Mouse (Mus musculus): ENCODE data around the gene Palld. TPM values are rescaled to one million over a fixed set of nuclear protein-coding genes. Genes with fewer than 3 reads are reported as not detected.

Palld gene
- polyA plus RNA-seq, 1 experiment: 2.7 TPM

GRCm38 (mm10) chr8:61677227-61677626 is 225.3 kb downstream of the Palld start:
- no peak overlapping the region for H3K4me3 ChIP-seq (replicated peaks)
- no peaks in the 10 kb centered on the region for H3K36me3 ChIP-seq (replicated peaks; ENCODE audit: low read length)
- H3K27me3 ChIP-seq (replicated peaks): no peaks in the 10 kb centered on the region
- H3K4me1 ChIP-seq: no peaks in the 10 kb centered on the region
- H3K9me3 ChIP-seq: no peaks in the 10 kb centered on the region
- TF ChIP-seq GATA1 (IDR thresholded peaks at IDR 0.05; ENCODE audit: borderline replicate concordance, low read length): no peak
- no peak for TF ChIP-seq FLI1 (IDR thresholded peaks at IDR 0.05; ENCODE audit: low read length)

GRCm38 (mm10) chr8:61671151-61671550 is 231.3 kb downstream of the Palld start:
- TF ChIP-seq FLI1 (IDR thresholded peaks at IDR 0.05; ENCODE audit: low read length) (no peak), GATA1 (IDR thresholded peaks at IDR 0.05; ENCODE audit: borderline replicate concordance, low read length) (no peak)
- Histone ChIP-seq H3K4me1 (no peaks in the 10 kb centered on the region; the same call in 1 of the 2 replicates), H3K36me3 (replicated peaks; ENCODE audit: low read length) (no peaks in the 10 kb centered on the region), H3K4me3 (replicated peaks) (no peak overlapping the region), H3K9me3 (0 out of 2 replicates have a peak, but pooled peaks cover 5% of the 10 kb centered on the region), H3K27me3 (replicated peaks) (peaks cover 5% of the 10 kb centered on the region)

GRCm38 (mm10) chr8:61670376-61670775 is 232.1 kb downstream of the Palld start:
- Histone ChIP-seq H3K9me3 (0 out of 2 replicates have a peak, but pooled peaks cover 5% of the 10 kb centered on the region), H3K4me3 (replicated peaks) (no peak overlapping the region), H3K4me1 (peaks cover 7% of the 10 kb centered on the region), H3K36me3 (replicated peaks; ENCODE audit: low read length) (no peaks in the 10 kb centered on the region), H3K27me3 (replicated peaks) (peaks cover 5% of the 10 kb centered on the region)
- no peak for TF ChIP-seq GATA1 (IDR thresholded peaks at IDR 0.05; ENCODE audit: borderline replicate concordance, low read length)
- TF ChIP-seq FLI1 (IDR thresholded peaks at IDR 0.05; ENCODE audit: low read length): no peak

- Histone ChIP-seq H3K36me3 (replicated peaks; ENCODE audit: low read length) (no peaks in the 10 kb centered on the region), H3K27me3 (replicated peaks) (peaks cover 7% of the 10 kb centered on the region), H3K4me3 (replicated peaks) (no peak overlapping the region), H3K9me3 (0 out of 2 replicates have a peak, but pooled peaks cover 5% of the 10 kb centered on the region), H3K4me1 (peaks cover 7% of the 10 kb centered on the region)
- TF ChIP-seq GATA1 (IDR thresholded peaks at IDR 0.05; ENCODE audit: borderline replicate concordance, low read length): no peak
- TF ChIP-seq FLI1 (IDR thresholded peaks at IDR 0.05; ENCODE audit: low read length): no peak
Observed at GRCm38 (mm10) chr8:61666919-61667318, 235.6 kb downstream of the Palld start.

- 0 out of 2 replicates have a peak, but pooled peaks cover 5% of the 10 kb centered on the region for H3K9me3 ChIP-seq
Observed at GRCm38 (mm10) chr8:61665021-61665420, 237.5 kb downstream of the Palld start.

GRCm38 (mm10) chr8:61664162-61664561 is 238.3 kb downstream of the Palld start:
- H3K4me1 ChIP-seq: peaks cover 7% of the 10 kb centered on the region
- H3K4me3 ChIP-seq (replicated peaks): no peak overlapping the region
- H3K27me3 ChIP-seq (replicated peaks): peaks cover 5% of the 10 kb centered on the region
- H3K36me3 ChIP-seq (replicated peaks; ENCODE audit: low read length): no peaks in the 10 kb centered on the region
- H3K9me3 ChIP-seq: 0 out of 2 replicates have a peak, but pooled peaks cover 5% of the 10 kb centered on the region
- TF ChIP-seq GATA1 (IDR thresholded peaks at IDR 0.05; ENCODE audit: borderline replicate concordance, low read length) (no peak), FLI1 (IDR thresholded peaks at IDR 0.05; ENCODE audit: low read length) (no peak)

More at GRCm38 (mm10) chr8:61665021-61665420, 237.5 kb downstream of the Palld start:
- Histone ChIP-seq H3K4me3 (replicated peaks) (no peak overlapping the region), H3K36me3 (replicated peaks; ENCODE audit: low read length) (no peaks in the 10 kb centered on the region), H3K4me1 (peaks cover 7% of the 10 kb centered on the region), H3K27me3 (replicated peaks) (peaks cover 5% of the 10 kb centered on the region)
- TF ChIP-seq FLI1 (IDR thresholded peaks at IDR 0.05; ENCODE audit: low read length): no peak
- TF ChIP-seq GATA1 (IDR thresholded peaks at IDR 0.05; ENCODE audit: borderline replicate concordance, low read length): no peak

- no peaks in the 10 kb centered on the region for H3K36me3 ChIP-seq (replicated peaks; ENCODE audit: low read length)
- peaks cover 7% of the 10 kb centered on the region for H3K4me1 ChIP-seq
- peaks cover 5% of the 10 kb centered on the region for H3K27me3 ChIP-seq (replicated peaks)
- H3K9me3 ChIP-seq: 0 out of 2 replicates have a peak, but pooled peaks cover 5% of the 10 kb centered on the region
- no peak for TF ChIP-seq FLI1 (IDR thresholded peaks at IDR 0.05; ENCODE audit: low read length)
- TF ChIP-seq GATA1 (IDR thresholded peaks at IDR 0.05; ENCODE audit: borderline replicate concordance, low read length): no peak
- H3K4me3 ChIP-seq (replicated peaks): no peak overlapping the region
Observed at GRCm38 (mm10) chr8:61662829-61663228, 239.7 kb downstream of the Palld start.

GRCm38 (mm10) chr8:61661611-61662010 is 240.9 kb downstream of the Palld start:
- no peaks in the 10 kb centered on the region for H3K36me3 ChIP-seq (replicated peaks; ENCODE audit: low read length)
- TF ChIP-seq GATA1 (IDR thresholded peaks at IDR 0.05; ENCODE audit: borderline replicate concordance, low read length) (no peak), FLI1 (IDR thresholded peaks at IDR 0.05; ENCODE audit: low read length) (no peak)
- 0 out of 2 replicates have a peak, but pooled peaks cover under 1% of the 10 kb centered on the region for H3K9me3 ChIP-seq
- H3K27me3 ChIP-seq (replicated peaks): peaks cover 2% of the 10 kb centered on the region
- no peak overlapping the region for H3K4me3 ChIP-seq (replicated peaks)
- peaks cover 7% of the 10 kb centered on the region for H3K4me1 ChIP-seq

- TF ChIP-seq GATA1 (IDR thresholded peaks at IDR 0.05; ENCODE audit: borderline replicate concordance, low read length) (no peak), FLI1 (IDR thresholded peaks at IDR 0.05; ENCODE audit: low read length) (no peak)
- H3K4me3 ChIP-seq (replicated peaks): no peak overlapping the region
- no peaks in the 10 kb centered on the region for H3K36me3 ChIP-seq (replicated peaks; ENCODE audit: low read length)
- peaks cover 2% of the 10 kb centered on the region for H3K27me3 ChIP-seq (replicated peaks)
- H3K4me1 ChIP-seq: peaks cover 6% of the 10 kb centered on the region
- no peaks in the 10 kb centered on the region for H3K9me3 ChIP-seq
Observed at GRCm38 (mm10) chr8:61660961-61661360, 241.5 kb downstream of the Palld start.

GRCm38 (mm10) chr8:61651955-61652354 is 250.5 kb downstream of the Palld start:
- peaks cover 5% of the 10 kb centered on the region; the same call in 1 of the 2 replicates for H3K4me1 ChIP-seq
- no peaks in the 10 kb centered on the region for H3K36me3 ChIP-seq (replicated peaks; ENCODE audit: low read length)
- no peak for TF ChIP-seq GATA1 (IDR thresholded peaks at IDR 0.05; ENCODE audit: borderline replicate concordance, low read length)
- no peak overlapping the region for H3K4me3 ChIP-seq (replicated peaks)
- no peaks in the 10 kb centered on the region for H3K27me3 ChIP-seq (replicated peaks)
- peaks cover 3% of the 10 kb centered on the region; the same call in 1 of the 2 replicates for H3K9me3 ChIP-seq
